Mouse (Mus musculus) kidney, adult 2 months (tissue): ENCODE results near the gene A130010J15Rik.

ENCODE experiments used
- CTCF ChIP-seq: fragments of 200-500 bp; conservative IDR thresholded peaks from 2 replicates; pipeline ENCODE4 v1.5.1; 2011; ENCODE audit warnings: low read depth, mild to moderate bottlenecking, control low read depth, low read length, moderate library complexity, mixed read lengths; ENCODE audit not compliant: insufficient read depth, insufficient read length
- POLR2A ChIP-seq: fragments of 200-500 bp; IDR thresholded peaks from one replicate; pipeline ENCODE4 v1.6.1; 2011; ENCODE audit warnings: low read depth, low read length, control low read depth

DNA sequence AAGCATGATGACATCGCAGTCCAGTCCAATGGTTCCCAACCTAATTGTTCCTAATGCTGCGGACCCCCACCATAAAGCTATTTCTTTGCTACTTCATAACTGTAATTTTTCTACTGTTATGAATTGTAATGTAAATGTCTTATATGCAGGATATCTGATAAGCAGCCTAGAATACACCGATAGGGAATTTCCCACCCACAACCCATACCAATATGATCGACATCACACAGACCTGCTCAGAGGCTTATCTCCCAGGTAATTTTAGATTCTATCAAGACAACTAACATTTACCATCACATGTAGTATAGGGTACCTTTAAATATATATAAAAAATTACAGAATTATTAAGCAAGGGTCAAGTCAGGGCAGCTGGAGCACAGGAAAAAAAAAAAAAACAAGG, 58.3 kb downstream of the A130010J15Rik start:
- TF ChIP-seq CTCF: no peak
- no peak for TF ChIP-seq POLR2A
